Mouse (Mus musculus) intestine, embryonic 15.5 days (tissue): ENCODE results near the gene Edf1. TPM values are rescaled to one million over a fixed set of nuclear protein-coding genes. Genes with fewer than 3 reads are reported as not detected.

Experiments used
- ATAC-seq: fragments of 200-750 bp; cut with Nextera tagmentation; 2 replicates; pipeline ENCODE4 v1.8.0; 2017; ENCODE audit warnings: moderate TSS enrichment, moderate library complexity
- H3K27ac ChIP-seq: fragments of 300-500 bp; sonication (generic); 2 replicates; pipeline ENCODE4 v1.5.1; 2015; ENCODE audit warnings: mild to moderate bottlenecking, inconsistent platforms
- H3K27me3 ChIP-seq: fragments of 300-500 bp; sonication (generic); replicated peaks from 2 replicates; pipeline ENCODE4 v1.6.1; 2015; ENCODE audit warnings: inconsistent platforms
- H3K36me3 ChIP-seq: fragments of 300-500 bp; sonication (generic); 2 replicates; pipeline ENCODE4 v1.6.1; 2015; ENCODE audit warnings: inconsistent platforms
- H3K4me1 ChIP-seq: fragments of 300-500 bp; sonication (generic); replicated peaks from 2 replicates; pipeline ENCODE4 v1.6.1; 2015; ENCODE audit warnings: inconsistent platforms
- H3K4me2 ChIP-seq: fragments of 300-500 bp; sonication (generic); replicated peaks from 2 replicates; pipeline ENCODE4 v1.6.1; 2015; ENCODE audit warnings: mild to moderate bottlenecking, inconsistent platforms
- H3K4me3 ChIP-seq: fragments of 300-500 bp; sonication (generic); replicated peaks from 2 replicates; pipeline ENCODE4 v1.5.1; 2015; ENCODE audit warnings: inconsistent platforms
- H3K9ac ChIP-seq: fragments of 300-500 bp; sonication (generic); 2 replicates; pipeline ENCODE4 v1.6.1; 2015; ENCODE audit warnings: inconsistent platforms
- H3K9me3 ChIP-seq: fragments of 300-500 bp; sonication (generic); 2 replicates; pipeline ENCODE4 v1.6.1; 2016; ENCODE audit warnings: inconsistent platforms
- WGBS: fragments of 180-500 bp; shearing (Covaris S2); methylation state at CpG from one replicate; pipeline ENCODE4 v1.1.7; 2015; 5-methylcytosine and 5-hydroxymethylcytosine counted together
- polyA plus RNA-seq: library from polyadenylated mRNA; unstranded; fragments of >200 nt; fragmentation: Nextera tagmentation; extraction: Ambion mirVana; gene quantifications from 2 replicates; pipeline ENCODE4 v1.2.1, GENCODE M21; 2015

Edf1 gene
- polyA plus RNA-seq, 1 experiment from 2014 or later, result 367 TPM

GRCm38 (mm10) chr2:25578796-25579736 is 21.4 kb downstream of the Edf1 start:
- H3K9me3 ChIP-seq, result no peaks in the 10 kb centered on the region
- H3K4me3 ChIP-seq, result peak overlapping the region; percentile 28
- ATAC-seq, result no peak
- WGBS, result 7% methylated on average over 77 of the region's 77 CpGs
- no peak overlapping the region for H3K27ac ChIP-seq
- H3K9ac ChIP-seq, result peak overlapping the region; percentile 20; the same call in 1 of the 2 replicates
- H3K27me3 ChIP-seq, result peaks cover 51% of the 10 kb centered on the region
- no peaks in the 10 kb centered on the region for H3K36me3 ChIP-seq
- H3K4me2 ChIP-seq, result peak overlapping the region; percentile 62
- H3K4me1 ChIP-seq, result peaks cover 73% of the 10 kb centered on the region

GRCm38 (mm10) chr2:25579737-25580460 is 22.3 kb downstream of the Edf1 start:
- H3K9me3 ChIP-seq, result no peaks in the 10 kb centered on the region
- H3K9ac ChIP-seq, result no peak overlapping the region
- H3K4me1 ChIP-seq, result peaks cover 73% of the 10 kb centered on the region
- peaks cover 51% of the 10 kb centered on the region for H3K27me3 ChIP-seq
- H3K4me2 ChIP-seq, result peak overlapping the region; percentile 62
- H3K4me3 ChIP-seq, result peak overlapping the region; percentile 28
- peak; percentile 30 for ATAC-seq
- 3% methylated on average over 27 of the region's 27 CpGs for WGBS
- 0 out of 2 replicates have a peak overlapping the region, but pooled peaks have one; percentile 3 for H3K27ac ChIP-seq
- H3K36me3 ChIP-seq, result no peaks in the 10 kb centered on the region

- H3K9me3 ChIP-seq, result no peaks in the 10 kb centered on the region
- H3K4me2 ChIP-seq, result peak overlapping the region; percentile 82; the same call in 1 of the 2 replicates
- peaks cover 51% of the 10 kb centered on the region for H3K27me3 ChIP-seq
- H3K4me3 ChIP-seq, result no peak overlapping the region
- H3K36me3 ChIP-seq, result 0 out of 2 replicates have a peak, but pooled peaks cover 2% of the 10 kb centered on the region
- WGBS, result 27% methylated on average over 6 of the region's 6 CpGs
- peaks cover 69% of the 10 kb centered on the region for H3K4me1 ChIP-seq
- no peak overlapping the region for H3K27ac ChIP-seq
- ATAC-seq, result no peak
- H3K9ac ChIP-seq, result no peak overlapping the region
These were observed 23.0 kb downstream of the Edf1 start for GRCm38 (mm10) chr2:25580621-25581101.

- Histone ChIP-seq H3K9me3 (no peaks in the 10 kb centered on the region), H3K4me3 (peak within 1 kb of the TSS; percentile 36), H3K27me3 (peaks cover 47% of the 10 kb centered on the region), H3K36me3 (peaks cover 2% of the 10 kb centered on the region; the same call in 1 of the 2 replicates), H3K9ac (peak within 1 kb of the TSS; percentile 18; the same call in 1 of the 2 replicates), H3K4me1 (peaks cover 62% of the 10 kb centered on the region), H3K4me2 (peak within 1 kb of the TSS; percentile 82), H3K27ac (no peak within 1 kb of the TSS)
- WGBS, result 7% methylated on average over 19 of the region's 19 CpGs
- ATAC-seq, result peak; percentile 52
These were observed 23.7 kb downstream of the Edf1 start, which contains the start of gene Ajm1 for GRCm38 (mm10) chr2:25581294-25581864. Ajm1 (minus strand) TSS chr2:25581757.

- ATAC-seq, result no peak
- Histone ChIP-seq H3K4me1 (peaks cover 59% of the 10 kb centered on the region), H3K9ac (no peak overlapping the region), H3K36me3 (peaks cover 7% of the 10 kb centered on the region; the same call in 1 of the 2 replicates), H3K9me3 (no peaks in the 10 kb centered on the region), H3K4me3 (no peak overlapping the region), H3K27ac (no peak overlapping the region), H3K4me2 (peak overlapping the region; percentile 82), H3K27me3 (peaks cover 42% of the 10 kb centered on the region)
- WGBS, result 22% methylated on average over 6 of the region's 6 CpGs
These were observed 24.3 kb downstream of the Edf1 start for GRCm38 (mm10) chr2:25581901-25582301.

- WGBS, result 42% methylated on average over 12 of the region's 12 CpGs
- peaks cover 12% of the 10 kb centered on the region; the same call in 1 of the 2 replicates for H3K36me3 ChIP-seq
- no peak overlapping the region for H3K4me3 ChIP-seq
- no peak overlapping the region for H3K9ac ChIP-seq
- peak overlapping the region; percentile 82; the same call in 1 of the 2 replicates for H3K4me2 ChIP-seq
- H3K27ac ChIP-seq, result no peak overlapping the region
- no peaks in the 10 kb centered on the region for H3K9me3 ChIP-seq
- ATAC-seq, result no peak
- H3K27me3 ChIP-seq, result peaks cover 35% of the 10 kb centered on the region
- H3K4me1 ChIP-seq, result peaks cover 52% of the 10 kb centered on the region
These were observed 24.9 kb downstream of the Edf1 start for GRCm38 (mm10) chr2:25582466-25583119.

- Histone ChIP-seq H3K9me3 (no peaks in the 10 kb centered on the region), H3K4me2 (no peak overlapping the region), H3K4me3 (no peak overlapping the region), H3K9ac (no peak overlapping the region), H3K36me3 (peaks cover 12% of the 10 kb centered on the region; the same call in 1 of the 2 replicates), H3K27ac (no peak overlapping the region), H3K4me1 (peaks cover 47% of the 10 kb centered on the region), H3K27me3 (peaks cover 30% of the 10 kb centered on the region)
- WGBS, result 70% methylated on average over 6 of the region's 6 CpGs
- ATAC-seq, result no peak
These were observed 25.5 kb downstream of the Edf1 start for GRCm38 (mm10) chr2:25583120-25583481.

- no peaks in the 10 kb centered on the region for H3K9me3 ChIP-seq
- no peak overlapping the region for H3K9ac ChIP-seq
- no peak overlapping the region for H3K4me3 ChIP-seq
- H3K36me3 ChIP-seq, result peaks cover 12% of the 10 kb centered on the region; the same call in 1 of the 2 replicates
- H3K4me1 ChIP-seq, result peaks cover 42% of the 10 kb centered on the region
- 52% methylated on average over 4 of the region's 4 CpGs for WGBS
- peaks cover 25% of the 10 kb centered on the region for H3K27me3 ChIP-seq
- H3K4me2 ChIP-seq, result no peak overlapping the region
- H3K27ac ChIP-seq, result no peak overlapping the region
- no peak for ATAC-seq
These were observed 25.9 kb downstream of the Edf1 start for GRCm38 (mm10) chr2:25583571-25583970.

- WGBS, result 79% methylated on average over 3 of the region's 3 CpGs
- Histone ChIP-seq H3K27ac (no peak overlapping the region), H3K4me1 (peaks cover 36% of the 10 kb centered on the region), H3K4me2 (no peak overlapping the region), H3K4me3 (no peak overlapping the region), H3K36me3 (peaks cover 12% of the 10 kb centered on the region; the same call in 1 of the 2 replicates), H3K9me3 (no peaks in the 10 kb centered on the region), H3K27me3 (peaks cover 20% of the 10 kb centered on the region), H3K9ac (no peak overlapping the region)
- ATAC-seq, result no peak
These were observed 26.5 kb downstream of the Edf1 start for GRCm38 (mm10) chr2:25584152-25584551.

- peaks cover 13% of the 10 kb centered on the region for H3K27me3 ChIP-seq
- H3K36me3 ChIP-seq, result peaks cover 14% of the 10 kb centered on the region; the same call in 1 of the 2 replicates
- no peak overlapping the region for H3K4me2 ChIP-seq
- H3K27ac ChIP-seq, result no peak overlapping the region
- 88% methylated on average over 4 of the region's 4 CpGs for WGBS
- ATAC-seq, result no peak
- peaks cover 29% of the 10 kb centered on the region for H3K4me1 ChIP-seq
- H3K9ac ChIP-seq, result no peak overlapping the region
- H3K9me3 ChIP-seq, result no peaks in the 10 kb centered on the region
- H3K4me3 ChIP-seq, result no peak overlapping the region
These were observed 27.2 kb downstream of the Edf1 start for GRCm38 (mm10) chr2:25584856-25585255.

- H3K27me3 ChIP-seq, result peaks cover 5% of the 10 kb centered on the region
- H3K4me3 ChIP-seq, result no peak overlapping the region
- no peak overlapping the region for H3K27ac ChIP-seq
- 82% methylated on average over 3 of the region's 3 CpGs for WGBS
- no peak overlapping the region for H3K4me2 ChIP-seq
- H3K9me3 ChIP-seq, result no peaks in the 10 kb centered on the region
- H3K36me3 ChIP-seq, result peaks cover 18% of the 10 kb centered on the region; the same call in 1 of the 2 replicates
- ATAC-seq, result no peak
- H3K4me1 ChIP-seq, result peaks cover 25% of the 10 kb centered on the region
- no peak overlapping the region for H3K9ac ChIP-seq
These were observed 28.0 kb downstream of the Edf1 start for GRCm38 (mm10) chr2:25585601-25586000.
